Mouse (Mus musculus) adipocyte (in vitro differentiated cells): ENCODE results near the gene Atp5s.

Source experiments
- DNase-seq: peaks from one replicate; pipeline ENCODE4 v3.0.0-alpha.2; 2016; ENCODE audit warnings: low spot score

Atp5s gene

GRCm38 (mm10) chr12:69732221-69732620 is 7.5 kb downstream of the Atp5s start:
- DNase-seq, result no peak

GRCm38 (mm10) chr12:69733518-69733917 is 8.8 kb downstream of the Atp5s start:
- DNase-seq, result peak; percentile 60

- no peak for DNase-seq
Measured at GRCm38 (mm10) chr12:69733923-69734322, 9.2 kb downstream of the Atp5s start.

- no peak for DNase-seq
Measured at GRCm38 (mm10) chr12:69741965-69742364, 17.2 kb downstream of the Atp5s start.

GRCm38 (mm10) chr12:69744138-69744537 is 19.4 kb downstream of the Atp5s start:
- no peak for DNase-seq

GRCm38 (mm10) chr12:69751864-69752341 is 27.2 kb downstream of the Atp5s start:
- DNase-seq, result no peak

- no peak for DNase-seq
Measured at GRCm38 (mm10) chr12:69753936-69754335, 29.2 kb downstream of the Atp5s start.

- DNase-seq, result no peak
Measured at GRCm38 (mm10) chr12:69756015-69756414, 31.3 kb downstream of the Atp5s start.

- peak; percentile 83 for DNase-seq
Measured at GRCm38 (mm10) chr12:69757418-69758141, 32.8 kb downstream of the Atp5s start.

GRCm38 (mm10) chr12:69758221-69759185 is 33.8 kb downstream of the Atp5s start:
- DNase-seq, result peak; percentile 19

GRCm38 (mm10) chr12:69759267-69759885 is 34.6 kb downstream of the Atp5s start:
- DNase-seq, result no peak

GRCm38 (mm10) chr12:69760014-69760413 is 35.3 kb downstream of the Atp5s start:
- DNase-seq, result peak; percentile 40

- no peak for DNase-seq
Measured at GRCm38 (mm10) chr12:69760743-69761406, 36.1 kb downstream of the Atp5s start.

- DNase-seq, result no peak
Measured at GRCm38 (mm10) chr12:69761603-69762002, 36.9 kb downstream of the Atp5s start.

- DNase-seq, result no peak
Measured at GRCm38 (mm10) chr12:69765543-69765942, 40.8 kb downstream of the Atp5s start.

- DNase-seq, result no peak
Measured at GRCm38 (mm10) chr12:69766185-69766904, 41.6 kb downstream of the Atp5s start.

GRCm38 (mm10) chr12:69767476-69768258 is 42.9 kb downstream of the Atp5s start:
- DNase-seq, result no peak

GRCm38 (mm10) chr12:69768841-69769240 is 44.1 kb downstream of the Atp5s start:
- no peak for DNase-seq

GRCm38 (mm10) chr12:69776607-69777340 is 52.0 kb downstream of the Atp5s start:
- DNase-seq, result no peak

GRCm38 (mm10) chr12:69777341-69777730 is 52.6 kb downstream of the Atp5s start:
- no peak for DNase-seq
